Mouse (Mus musculus) layer of hippocampus, postnatal 25 days (tissue): ENCODE data around the gene Hmx3. TPM values are rescaled to one million over a fixed set of nuclear protein-coding genes. Genes with fewer than 3 reads are reported as not detected.

ENCODE experiments used
- DNase-seq, 2 experiments: peaks; one replicate each; pipeline ENCODE4 v3.0.0; 2022; ENCODE audit warnings: mixed read lengths in 2 of 2, low spot score in 1 of 2; ENCODE audit errors: extremely low spot score in 1 of 2
- total RNA-seq, 2 experiments: library from RNA; stranded (reverse); gene quantifications; 2 replicates each; pipeline ENCODE4 v1.2.3; 2021

Gene Hmx3
- total RNA-seq = not detected

DNA sequence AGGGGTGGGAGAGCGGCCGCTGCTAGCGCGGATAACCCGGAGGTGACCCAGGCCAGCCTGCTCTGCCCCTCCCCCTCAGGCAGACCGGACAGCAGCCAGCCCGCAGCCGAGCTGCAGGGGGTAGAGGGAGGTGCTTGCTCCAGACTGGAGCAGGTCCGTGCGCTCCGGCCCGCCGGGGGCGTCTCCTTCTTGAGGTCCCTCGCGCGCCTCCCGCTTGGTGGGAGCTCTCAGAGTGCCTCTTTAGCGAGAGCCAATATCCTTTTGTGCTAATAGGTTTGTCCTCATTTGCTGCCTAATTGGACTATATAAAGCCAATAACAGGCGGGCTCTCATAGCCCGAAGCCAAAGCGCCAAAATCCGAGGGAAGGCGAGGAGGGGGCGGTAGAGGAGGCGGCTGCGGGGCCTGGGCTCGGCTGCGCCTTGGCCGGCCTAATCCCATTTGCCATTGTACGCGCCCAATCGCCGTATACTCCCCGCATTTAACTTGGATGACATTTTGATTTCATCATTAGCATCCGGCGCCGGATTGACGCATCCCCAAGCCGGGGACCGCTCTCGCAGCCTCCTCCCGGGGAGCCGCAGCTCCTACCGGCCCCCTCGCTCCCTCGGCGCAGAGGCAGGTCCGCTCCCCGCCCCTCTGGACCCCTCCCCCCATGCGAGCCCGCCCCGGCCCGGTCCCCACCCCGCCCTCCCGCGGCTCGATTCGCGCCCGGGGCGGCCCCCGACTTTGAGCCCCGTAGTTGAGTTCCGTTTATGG, at the start of gene Hmx3:
Hmx3 (plus strand) TSS at position 753 of the 757 bp plus-strand sequence.
- DNase-seq = no peak

DNA sequence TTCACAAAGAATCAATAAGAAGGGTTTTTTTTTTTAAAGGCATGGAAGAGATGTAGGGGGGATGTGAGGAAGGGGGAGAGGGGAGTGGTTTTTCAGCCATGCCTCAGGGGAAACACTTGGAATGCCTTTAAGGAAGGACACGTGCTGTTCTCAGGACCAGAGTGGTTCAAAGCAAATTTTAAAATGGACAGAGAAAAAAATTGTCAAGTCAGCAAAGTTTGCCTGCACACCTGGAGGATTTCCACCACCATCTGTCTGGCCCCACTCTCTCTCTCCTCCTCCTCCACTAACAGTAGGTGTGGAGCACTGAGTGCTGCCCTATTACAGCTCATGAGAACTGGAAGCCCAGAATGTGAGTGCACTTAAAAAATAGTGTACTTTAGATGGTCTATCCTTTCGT, 38.9 kb upstream of the Hmx3 start:
- no peak for DNase-seq

DNA sequence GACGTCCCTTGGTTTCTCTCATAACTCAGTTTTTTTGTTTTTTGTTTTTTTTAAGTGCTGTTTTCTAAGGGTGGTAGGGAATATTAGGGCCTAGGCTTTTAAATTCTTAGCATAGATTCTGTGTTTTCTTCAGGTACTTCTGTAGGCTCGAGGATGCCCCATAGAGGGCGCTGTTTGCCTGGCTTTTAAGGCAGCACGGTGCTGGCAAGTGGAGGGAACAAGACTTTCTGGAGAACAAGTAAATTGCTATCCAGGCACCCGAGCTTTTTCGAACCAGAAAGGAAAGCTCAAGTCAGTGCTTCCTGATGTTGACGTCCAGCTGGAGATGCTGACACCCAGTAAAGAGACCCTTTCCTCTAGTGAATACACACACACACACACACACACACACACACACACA, 2.7 kb upstream of the Hmx3 start:
- peak; percentile 58 to 88 for DNase-seq

DNA sequence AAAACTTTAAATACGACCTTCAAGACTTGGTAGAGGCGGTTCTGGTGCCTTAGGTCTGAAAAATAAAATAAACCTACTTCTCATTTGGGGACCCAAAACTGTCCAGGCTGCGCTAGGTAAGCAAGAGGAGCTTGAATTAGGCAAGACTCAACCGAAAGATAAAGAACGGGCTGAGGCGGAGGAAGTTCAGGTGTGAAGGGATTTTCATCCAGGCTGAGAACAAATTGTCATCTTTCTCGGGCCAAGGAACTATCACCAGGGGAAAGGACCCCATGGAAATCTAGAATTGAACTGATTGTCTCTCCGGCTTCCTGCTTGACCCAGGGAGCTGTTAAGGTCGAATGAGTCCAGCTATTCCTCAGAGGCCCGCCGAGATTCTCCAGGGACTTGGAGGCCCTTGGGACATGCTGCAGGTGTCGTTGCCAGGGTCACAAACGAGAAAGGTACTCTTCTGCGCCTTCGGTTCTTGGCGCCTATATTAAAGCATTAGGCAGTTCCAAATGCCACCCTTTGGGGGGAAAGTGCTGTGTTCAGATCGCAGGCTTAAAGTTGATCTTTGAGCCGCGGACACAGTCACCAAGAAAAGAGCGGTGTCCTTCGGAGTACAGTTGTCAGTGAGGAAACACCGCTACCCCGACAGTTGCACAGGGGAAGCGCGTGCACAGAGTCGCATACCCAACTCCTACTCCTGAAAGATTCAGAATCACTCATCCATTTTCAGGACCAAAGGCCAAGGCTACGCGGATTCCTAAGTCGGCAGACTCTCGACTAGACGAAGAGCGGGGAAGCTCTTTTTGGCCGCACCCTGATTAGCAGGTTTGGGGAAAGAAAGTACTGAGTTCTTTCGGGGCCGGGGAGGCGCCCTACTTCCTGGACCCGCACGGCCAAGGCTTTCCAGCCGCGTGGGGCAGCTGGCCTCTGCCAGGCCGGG, 1.2 kb upstream of the Hmx3 start:
- no peak for DNase-seq

DNA sequence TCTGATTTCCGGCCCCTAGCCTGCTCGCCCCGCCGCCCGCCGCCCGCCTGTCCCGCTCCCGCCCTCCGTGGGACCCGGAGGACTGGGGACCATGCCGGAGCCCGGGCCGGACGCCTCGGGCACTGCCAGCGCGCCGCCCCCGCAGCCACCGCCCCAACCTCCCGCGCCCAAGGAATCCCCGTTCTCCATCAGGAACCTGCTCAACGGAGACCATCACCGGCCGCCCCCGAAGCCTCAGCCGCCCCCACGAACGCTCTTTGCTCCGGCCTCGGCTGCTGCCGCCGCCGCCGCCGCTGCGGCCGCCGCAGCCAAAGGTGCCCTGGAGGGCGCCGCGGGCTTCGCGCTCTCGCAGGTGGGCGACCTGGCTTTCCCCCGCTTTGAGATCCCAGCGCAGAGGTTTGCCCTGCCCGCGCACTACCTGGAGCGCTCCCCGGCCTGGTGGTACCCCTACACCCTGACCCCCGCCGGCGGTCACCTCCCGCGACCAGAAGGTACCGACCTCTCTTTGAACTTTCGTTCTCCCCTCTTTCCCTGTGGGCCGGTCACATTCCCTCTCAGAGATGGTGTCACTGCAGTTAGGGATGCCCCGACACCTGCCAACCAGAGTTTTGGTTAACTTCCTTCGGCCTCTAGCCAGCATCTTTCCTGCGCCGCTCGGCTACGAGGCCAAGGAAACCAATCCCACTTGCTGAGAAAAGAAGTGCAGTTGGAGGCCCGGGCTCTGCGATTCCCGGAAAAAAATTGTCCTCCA, 380 bp downstream of the Hmx3 start:
- no peak for DNase-seq

DNA sequence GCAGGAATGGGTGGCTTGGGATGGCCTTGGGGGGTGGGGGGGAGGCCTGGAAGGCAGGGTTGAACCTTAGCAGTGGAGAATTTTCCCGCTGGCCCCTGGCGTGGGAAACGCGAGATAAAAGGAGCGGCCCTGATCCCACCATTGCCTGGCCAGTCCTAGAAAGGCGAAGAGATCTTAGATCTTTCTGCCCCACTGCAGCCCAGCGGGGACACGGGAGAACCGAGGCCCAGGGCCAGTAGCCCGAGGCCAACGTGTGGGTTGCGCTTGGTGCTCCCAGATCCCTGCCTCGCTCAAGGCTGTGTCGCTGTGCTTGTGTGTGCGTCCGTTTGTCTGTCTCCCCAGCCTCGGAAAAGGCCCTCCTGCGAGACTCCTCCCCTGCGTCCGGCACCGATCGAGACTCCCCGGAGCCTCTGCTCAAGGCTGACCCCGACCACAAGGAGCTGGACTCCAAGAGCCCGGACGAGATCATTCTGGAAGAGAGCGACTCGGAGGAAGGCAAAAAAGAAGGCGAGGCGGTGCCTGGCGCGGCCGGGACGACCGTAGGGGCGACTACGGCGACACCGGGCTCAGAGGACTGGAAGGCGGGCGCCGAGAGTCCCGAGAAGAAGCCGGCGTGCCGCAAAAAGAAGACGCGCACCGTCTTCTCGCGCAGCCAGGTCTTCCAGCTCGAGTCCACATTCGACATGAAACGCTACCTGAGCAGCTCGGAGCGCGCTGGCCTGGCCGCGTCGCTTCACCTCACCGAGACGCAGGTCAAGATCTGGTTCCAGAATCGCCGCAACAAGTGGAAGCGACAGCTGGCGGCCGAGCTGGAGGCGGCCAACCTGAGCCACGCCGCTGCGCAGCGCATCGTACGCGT, 1.2 kb downstream of the Hmx3 start:
- DNase-seq = no peak

DNA sequence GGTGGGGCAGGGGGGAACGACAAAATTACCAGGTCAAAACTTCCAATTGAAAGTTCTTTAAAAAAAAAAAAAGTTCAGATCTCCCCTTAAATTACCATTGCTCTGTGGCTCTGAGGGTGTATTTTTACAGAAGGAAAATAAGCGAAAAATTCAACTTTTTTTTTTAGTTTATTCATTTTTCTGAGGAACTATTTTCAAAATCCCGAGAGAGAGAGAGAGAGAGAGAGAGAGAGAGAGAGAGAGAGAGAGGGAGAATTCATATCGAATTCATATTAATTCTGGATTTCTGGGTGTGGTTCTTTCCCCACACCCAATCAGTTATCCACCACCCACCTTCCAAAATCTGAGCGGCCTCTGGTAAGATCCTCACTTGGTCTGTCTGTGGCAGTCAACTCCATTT, 2.2 kb downstream of the Hmx3 start:
- DNase-seq = no peak

DNA sequence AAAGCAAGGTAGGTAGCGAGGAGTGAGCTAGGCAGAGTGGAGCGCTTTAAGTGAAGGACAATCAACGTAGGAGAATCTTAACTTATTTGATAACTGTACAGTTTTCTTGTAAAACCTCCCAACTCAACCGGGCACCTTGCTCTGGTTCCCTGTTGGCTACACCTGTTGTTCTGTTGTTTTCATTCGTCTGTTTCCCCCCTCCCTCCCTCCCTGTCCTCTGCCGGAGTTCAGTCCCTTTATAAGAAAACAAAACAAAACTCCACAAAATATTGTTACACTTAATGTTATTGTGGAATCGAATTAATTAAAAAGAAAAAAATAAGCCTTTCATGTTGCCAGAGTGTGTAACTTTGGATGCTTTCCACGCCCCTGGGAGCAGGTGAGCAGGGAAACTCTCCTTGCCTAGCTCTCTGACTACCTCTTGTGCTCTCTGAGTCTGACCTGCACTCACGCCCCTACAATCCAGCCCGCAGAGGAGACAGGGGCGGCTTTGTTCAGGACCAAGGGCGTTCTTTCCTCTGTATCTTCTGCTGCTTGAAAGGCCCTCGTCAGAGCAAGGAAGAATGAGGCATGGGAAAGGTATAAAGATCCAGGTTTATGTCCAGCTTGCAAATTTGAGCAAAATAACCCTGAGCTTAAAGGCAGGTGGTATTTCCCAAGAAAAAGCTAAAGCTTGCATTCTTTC, 3.2 kb downstream of the Hmx3 start:
- DNase-seq = no peak

DNA sequence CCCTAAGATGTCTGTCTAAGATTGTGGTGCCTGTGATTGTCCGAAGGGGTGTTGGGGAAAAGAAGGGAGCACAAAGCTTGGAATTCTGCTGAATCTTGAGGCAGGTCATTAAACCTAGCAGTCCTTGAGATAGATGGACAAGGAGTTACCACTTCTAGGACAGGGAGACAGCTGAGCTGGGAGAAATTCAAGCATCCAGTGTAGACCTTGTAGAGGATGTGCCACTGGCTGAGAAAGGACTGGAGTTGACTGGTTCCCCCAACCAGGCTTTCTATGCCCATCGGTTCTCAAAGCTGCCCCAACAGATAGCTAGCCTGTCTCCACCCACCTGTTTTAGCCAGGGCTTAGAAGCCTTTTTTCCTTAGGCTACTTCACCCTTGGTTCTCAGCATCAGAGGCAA, 3.8 kb downstream of the Hmx3 start:
- DNase-seq = no peak

DNA sequence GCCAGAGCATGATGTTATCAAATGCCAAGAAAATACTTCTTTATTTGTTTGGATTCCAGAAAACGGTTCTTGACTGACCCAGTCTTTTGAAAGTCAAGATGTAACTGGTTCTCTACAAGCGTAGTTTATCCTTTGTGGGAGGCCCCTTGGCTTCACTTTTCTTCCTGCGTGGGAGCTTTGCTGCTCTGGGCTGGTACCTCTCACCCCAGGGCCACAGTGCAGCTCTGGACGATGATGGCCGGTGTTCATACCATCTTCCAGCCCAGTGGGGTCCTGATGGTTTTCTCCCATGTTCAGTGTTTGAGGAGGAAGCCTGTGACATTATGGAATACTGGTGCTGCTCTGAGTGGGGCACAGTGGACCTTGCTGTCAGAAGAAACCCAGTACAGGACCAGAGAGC, 4.8 kb downstream of the Hmx3 start:
- DNase-seq = no peak

DNA sequence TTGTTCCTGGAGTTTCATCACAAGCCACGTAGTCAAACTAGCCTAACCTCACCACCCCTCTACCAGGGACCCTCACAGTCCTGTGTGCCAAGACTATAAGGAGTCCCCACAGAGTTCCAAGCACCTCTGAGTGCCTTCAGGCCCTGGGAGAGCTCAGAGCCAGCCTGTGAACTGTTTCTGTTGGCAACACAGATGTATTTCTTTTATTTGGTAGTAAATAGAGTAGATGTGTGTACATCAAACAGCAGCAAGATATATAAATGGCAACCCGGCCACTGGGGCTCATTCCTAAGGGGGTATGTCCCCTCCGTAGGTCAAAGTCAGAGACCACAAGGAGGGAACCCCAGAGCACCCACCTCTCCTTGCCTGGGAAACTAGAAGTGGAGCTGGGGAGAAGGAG, 5.8 kb downstream of the Hmx3 start, which contains the start of gene Hmx2:
Hmx2 (plus strand) TSS at position 301 of the 400 bp plus-strand sequence.
- DNase-seq = no peak

DNA sequence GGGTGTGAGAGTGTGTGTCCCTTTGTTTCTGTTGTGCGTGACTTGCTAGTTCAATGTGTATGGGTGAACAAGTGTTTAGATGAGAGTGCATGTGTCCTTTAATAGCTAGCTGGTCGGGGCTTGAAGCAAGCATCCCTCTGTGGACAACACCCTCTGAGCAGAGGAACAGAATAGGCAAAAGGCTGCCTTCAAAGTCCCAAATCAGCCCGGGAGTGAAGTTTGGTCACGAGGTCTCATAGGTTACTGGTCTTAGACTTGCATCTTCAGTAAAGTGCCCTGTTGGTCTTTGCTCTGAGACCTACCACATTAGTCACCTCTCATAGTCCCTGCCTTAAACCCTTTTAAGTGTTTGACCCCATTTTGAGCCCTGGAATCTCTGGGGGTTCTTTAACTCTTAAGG, 8.8 kb downstream of the Hmx3 start:
- DNase-seq = no peak

DNA sequence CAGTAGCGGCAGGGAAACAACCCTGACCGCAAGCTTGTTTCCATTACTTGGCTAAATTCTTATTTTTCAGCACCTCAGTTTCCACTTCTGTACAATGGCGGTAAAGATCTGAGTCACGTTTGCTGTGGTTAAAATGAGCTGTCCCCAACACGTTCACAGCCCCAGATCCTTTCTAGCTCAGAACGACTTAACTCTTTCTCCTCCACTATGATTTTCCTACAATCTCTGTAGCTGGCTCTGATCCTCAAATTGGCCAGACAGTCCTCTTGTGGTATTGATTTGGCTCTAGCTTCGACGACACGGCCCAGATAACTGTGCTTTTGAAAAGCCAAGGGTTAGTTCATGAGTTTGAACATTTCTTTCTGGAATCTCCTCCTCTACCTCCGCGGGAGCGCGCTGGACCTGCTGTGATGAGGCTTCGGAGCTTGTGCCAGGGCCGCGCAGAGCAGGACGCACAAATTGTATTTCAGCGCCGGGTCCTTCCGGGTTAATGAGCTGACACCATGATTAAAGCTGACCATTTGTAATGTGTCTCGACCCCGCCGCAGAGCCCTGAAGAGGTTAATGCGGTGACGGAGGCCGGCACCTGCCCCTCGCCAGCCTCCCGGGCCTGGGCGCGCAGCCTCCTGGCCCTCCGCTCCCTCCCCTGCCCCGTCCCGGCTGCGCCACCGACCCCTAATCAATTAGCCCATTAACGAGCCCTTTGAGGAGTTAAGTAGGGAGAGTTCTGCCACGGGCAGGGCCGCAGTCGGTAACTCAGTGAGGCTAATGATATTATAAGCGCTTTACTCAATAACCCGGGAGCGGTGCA, 9.5 kb downstream of the Hmx3 start:
- DNase-seq = no peak

DNA sequence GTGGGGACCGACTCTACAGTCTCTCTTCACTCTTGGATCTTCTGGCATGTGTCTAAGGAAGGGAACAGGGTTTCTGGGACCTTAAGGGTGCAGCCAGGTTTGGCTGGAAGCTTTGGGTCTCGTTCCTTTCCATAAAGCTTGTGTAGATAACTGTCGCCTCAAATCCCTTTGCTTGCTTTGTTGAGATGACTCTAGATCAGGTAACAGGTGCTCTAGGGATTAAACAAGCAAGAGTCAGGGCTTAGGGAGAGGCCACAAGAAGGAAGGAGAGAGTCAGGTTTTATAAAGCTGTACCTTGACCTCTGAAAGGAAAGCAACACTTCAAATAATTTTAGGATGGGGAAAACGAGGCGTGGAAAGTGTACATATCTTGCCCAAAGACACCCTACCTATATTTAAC, 10.1 kb downstream of the Hmx3 start:
- no peak for DNase-seq

DNA sequence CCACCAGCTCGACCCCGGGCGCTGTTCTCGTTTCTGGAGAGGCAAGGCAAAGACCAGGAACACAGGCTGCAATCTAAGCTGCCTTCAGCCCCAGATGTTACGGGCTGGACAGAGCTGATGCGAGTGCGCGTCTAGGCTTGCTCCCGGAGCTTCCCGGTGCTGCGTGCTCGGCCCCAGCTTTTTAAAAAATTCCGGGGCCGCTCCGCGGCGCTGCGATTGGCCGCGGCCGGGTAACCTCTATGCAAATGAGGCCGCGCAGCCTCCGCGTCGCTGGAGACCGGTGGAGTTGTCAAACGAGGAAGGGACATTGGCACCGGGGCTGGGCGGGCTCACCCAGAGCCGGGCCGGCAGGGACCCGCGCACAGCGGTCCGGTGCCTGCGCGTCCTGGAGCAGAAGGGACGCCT, 11.1 kb downstream of the Hmx3 start:
- DNase-seq = no peak

DNA sequence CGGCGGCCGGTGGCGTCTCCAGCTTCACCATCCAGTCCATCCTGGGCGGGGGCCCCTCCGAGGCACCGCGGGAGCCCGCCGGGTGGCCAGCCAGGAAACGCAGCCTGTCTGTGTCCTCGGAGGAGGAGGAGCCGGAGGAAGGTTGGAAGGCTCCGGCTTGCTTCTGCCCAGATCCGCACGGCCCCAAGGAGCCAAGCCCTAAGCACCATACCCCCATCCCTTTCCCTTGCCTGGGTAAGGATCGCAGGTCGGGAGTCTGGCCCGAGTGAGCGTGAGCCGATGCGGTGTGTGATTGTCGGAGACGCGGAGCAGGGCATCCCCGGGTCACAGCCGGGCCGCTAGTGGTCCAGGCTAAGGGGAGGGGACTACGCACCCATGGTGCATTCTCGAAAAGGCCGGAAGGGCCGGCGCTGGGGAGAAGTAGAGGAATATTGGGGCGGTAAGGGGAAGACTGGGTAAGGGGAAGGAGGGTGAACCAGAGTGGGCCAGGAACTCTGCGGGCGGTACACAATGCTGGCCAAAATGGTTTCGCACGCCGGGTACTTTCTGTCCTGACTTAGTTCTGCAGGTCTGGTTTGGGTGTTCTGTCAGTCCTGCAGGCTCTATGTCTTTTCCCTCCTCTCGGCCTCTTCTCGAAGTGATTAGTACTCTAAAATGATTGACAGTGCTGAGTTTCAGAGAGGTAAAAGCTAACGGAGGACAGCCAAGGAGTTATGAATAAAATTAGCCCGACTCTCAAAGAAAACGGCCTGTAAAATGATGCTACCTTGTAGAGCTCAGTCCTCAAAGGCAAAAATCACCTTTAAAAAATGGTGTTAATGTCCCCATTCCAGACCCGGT, 11.9 kb downstream of the Hmx3 start:
- DNase-seq = no peak

DNA sequence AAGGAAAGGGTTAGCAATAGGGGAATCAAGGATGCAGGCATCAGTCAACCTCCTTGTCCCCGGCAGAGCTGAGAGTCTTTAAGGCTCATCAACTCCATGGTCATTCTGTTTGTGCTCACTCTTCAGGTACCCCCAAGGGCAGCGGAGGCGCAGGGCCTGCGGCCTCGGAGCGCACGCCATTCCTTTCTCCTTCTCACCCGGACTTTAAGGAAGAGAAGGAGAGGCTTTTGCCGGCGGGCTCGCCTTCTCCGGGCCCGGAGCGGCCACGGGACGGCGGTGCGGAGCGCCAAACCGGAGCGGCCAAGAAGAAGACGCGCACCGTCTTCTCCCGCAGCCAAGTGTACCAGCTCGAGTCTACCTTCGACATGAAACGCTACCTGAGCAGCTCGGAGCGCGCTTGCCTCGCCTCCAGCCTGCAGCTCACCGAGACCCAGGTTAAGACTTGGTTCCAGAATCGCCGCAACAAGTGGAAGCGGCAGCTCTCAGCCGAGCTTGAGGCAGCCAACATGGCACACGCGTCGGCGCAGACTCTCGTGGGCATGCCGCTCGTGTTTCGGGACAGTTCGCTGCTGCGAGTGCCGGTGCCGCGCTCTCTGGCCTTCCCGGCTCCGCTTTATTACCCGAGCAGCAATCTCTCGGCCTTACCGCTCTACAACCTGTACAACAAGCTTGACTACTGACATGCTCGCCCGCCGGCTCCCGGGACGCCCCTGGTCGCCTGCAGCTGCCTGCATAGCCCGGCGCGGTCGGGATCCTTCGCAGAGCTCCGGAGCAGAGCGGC, 12.8 kb downstream of the Hmx3 start:
- DNase-seq = no peak
